Mouse (Mus musculus) heart, postnatal 0 days (tissue): Measurements from ENCODE around the gene Espn. TPM values are rescaled to one million over a fixed set of nuclear protein-coding genes. Genes with fewer than 3 reads are reported as not detected.

Source experiments
- ATAC-seq: fragments of 200-750 bp; cut with Nextera tagmentation; 2 replicates; pipeline ENCODE4 v1.8.0; 2017; ENCODE audit warnings: low read depth, moderate number of reproducible peaks, moderate library complexity; ENCODE audit not compliant: insufficient read depth
- DNase-seq: peaks from one replicate; pipeline ENCODE4 v3.0.0-alpha.2; 2016; ENCODE audit warnings: low spot score
- H3K27ac ChIP-seq: fragments of 300-500 bp; sonication (generic); 2 replicates; pipeline ENCODE4 v1.5.1; 2014; ENCODE audit warnings: low read depth, mild to moderate bottlenecking
- H3K27me3 ChIP-seq: fragments of 300-500 bp; sonication (generic); 2 replicates; pipeline ENCODE4 v1.6.1; 2014; ENCODE audit warnings: low read length, mixed read lengths; ENCODE audit not compliant: control insufficient read depth, insufficient read depth
- H3K36me3 ChIP-seq: fragments of 300-500 bp; sonication (generic); replicated peaks from 2 replicates; pipeline ENCODE4 v1.6.1; 2014; ENCODE audit warnings: low read length, mixed read lengths; ENCODE audit not compliant: control insufficient read depth, insufficient read depth
- H3K4me1 ChIP-seq: fragments of 300-500 bp; sonication (generic); 2 replicates; pipeline ENCODE4 v1.6.1; 2014; ENCODE audit warnings: antibody characterized with exemption; ENCODE audit not compliant: control insufficient read depth, insufficient read depth
- H3K4me2 ChIP-seq: fragments of 300-500 bp; sonication (generic); 2 replicates; pipeline ENCODE4 v1.6.1; 2014; ENCODE audit warnings: low read depth, mild to moderate bottlenecking, low read length, moderate library complexity
- H3K4me3 ChIP-seq: fragments of 300-500 bp; sonication (generic); 2 replicates; pipeline ENCODE4 v1.5.1; 2014; ENCODE audit warnings: low read depth, low read length
- H3K9ac ChIP-seq: fragments of 300-500 bp; sonication (generic); replicated peaks from 2 replicates; pipeline ENCODE4 v1.6.1; 2014; ENCODE audit warnings: low read depth, low read length, mixed read lengths
- H3K9me3 ChIP-seq: fragments of 300-500 bp; sonication (generic); replicated peaks from 2 replicates; pipeline ENCODE4 v1.6.1; 2016; ENCODE audit warnings: low read length; ENCODE audit not compliant: control insufficient read depth
- CTCF ChIP-seq: IDR thresholded peaks from 2 replicates; pipeline ENCODE4 v1.5.1; 2016; ENCODE audit warnings: antibody characterized with exemption, control low read depth, low read depth
- EP300 ChIP-seq: IDR thresholded peaks from 2 replicates; pipeline ENCODE4 v1.6.1; 2016; ENCODE audit warnings: antibody characterized with exemption, low read depth
- WGBS: fragments of 180-500 bp; shearing (Covaris S2); extraction: QIAGEN DNeasy Blood & Tissue Kit; methylation state at CpG from one replicate; pipeline ENCODE4 v1.1.7; 2014; 5-methylcytosine and 5-hydroxymethylcytosine counted together
- polyA plus RNA-seq: library from polyadenylated mRNA; unstranded; fragments of >200 nt; fragmentation: Nextera tagmentation; extraction: Ambion mirVana; gene quantifications from 2 replicates; pipeline ENCODE4 v1.2.1, GENCODE M21; 2015
- total RNA-seq: library from RNA; depleted of rRNA; stranded (reverse); fragments of >200 nt; gene quantifications from 2 replicates; pipeline ENCODE4 v1.2.3, GENCODE M21; 2014; ENCODE audit warnings: low replicate concordance

Espn gene
- total and polyA plus RNA-seq, 2 experiments from 2014 or later: 0.34 to 0.87 TPM

GRCm38 (mm10) chr4:152194476-152195175 is 42.5 kb upstream of the Espn start:
- ATAC-seq: no peak
- WGBS: 85% methylated on average over 3 of the region's 3 CpGs
- TF ChIP-seq CTCF (no peak), EP300 (no peak)

DNA sequence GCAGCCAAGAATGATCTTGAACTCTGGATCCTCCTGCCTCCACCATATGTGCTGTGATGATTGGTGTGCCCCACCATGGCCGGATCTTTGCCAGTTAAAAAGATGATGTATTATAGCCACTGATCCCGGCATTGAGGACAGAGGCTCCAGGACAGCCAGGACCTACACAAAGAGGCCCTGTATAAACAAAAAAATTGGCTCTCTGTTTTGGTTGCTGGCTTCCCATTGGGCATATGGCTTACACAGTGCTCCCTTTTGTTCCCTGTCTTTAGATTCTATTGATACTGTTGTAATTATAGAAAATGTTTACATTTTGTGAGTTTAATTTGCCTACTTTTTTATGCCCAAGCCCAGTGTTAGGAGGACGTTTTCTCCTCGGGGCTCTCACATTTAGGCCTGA is 40.4 kb upstream of the Espn start:
- 70% methylated on average over 4 of the region's 4 CpGs for WGBS

More at GRCm38 (mm10) chr4:152194476-152195175, 42.5 kb upstream of the Espn start:
- DNase-seq: no peak
- H3K27me3 ChIP-seq: no peaks in the 10 kb centered on the region
- H3K36me3 ChIP-seq: no peaks in the 10 kb centered on the region
- H3K4me2 ChIP-seq: no peak overlapping the region
- no peak overlapping the region for H3K9ac ChIP-seq
- no peak overlapping the region for H3K27ac ChIP-seq
- H3K9me3 ChIP-seq: no peaks in the 10 kb centered on the region
- H3K4me3 ChIP-seq: no peak overlapping the region
- peaks cover 17% of the 10 kb centered on the region for H3K4me1 ChIP-seq

DNA sequence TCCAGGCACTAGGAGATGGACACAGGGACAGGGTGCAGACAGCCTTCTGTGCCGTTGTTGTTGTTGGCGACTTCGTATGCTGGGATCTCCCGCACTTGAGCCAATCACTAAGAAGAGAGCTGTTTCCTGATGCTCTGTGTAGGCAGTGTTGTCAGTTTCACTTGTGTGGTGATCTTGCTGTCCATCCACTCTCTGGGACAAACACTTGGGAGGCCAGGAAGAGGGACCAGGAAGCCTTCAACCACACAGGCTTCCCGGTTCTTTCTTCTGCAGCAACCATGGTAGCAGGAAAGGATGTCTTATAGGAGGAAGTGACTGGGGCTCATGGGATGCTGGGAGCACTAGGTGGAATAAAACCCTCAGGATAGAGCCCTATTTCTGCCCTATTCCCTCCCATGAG is 38.5 kb upstream of the Espn start:
- H3K4me3 ChIP-seq: no peak overlapping the region
- no peak overlapping the region for H3K9ac ChIP-seq
- no peaks in the 10 kb centered on the region for H3K9me3 ChIP-seq
- H3K4me1 ChIP-seq: peaks cover 38% of the 10 kb centered on the region
- peak overlapping the region; percentile 76 for H3K27ac ChIP-seq
- TF ChIP-seq EP300: no peak
- no peaks in the 10 kb centered on the region for H3K36me3 ChIP-seq
- 49% methylated on average over 5 of the region's 5 CpGs for WGBS
- ATAC-seq (no peak), DNase-seq (no peak)
- no peaks in the 10 kb centered on the region for H3K27me3 ChIP-seq
- no peak overlapping the region for H3K4me2 ChIP-seq

More for the DNA sequence above, 40.4 kb upstream of the Espn start:
- TF ChIP-seq EP300: no peak
- TF ChIP-seq CTCF: no peak
- ATAC-seq (no peak), DNase-seq (no peak)
- no peaks in the 10 kb centered on the region for H3K27me3 ChIP-seq
- H3K36me3 ChIP-seq: no peaks in the 10 kb centered on the region
- no peak overlapping the region for H3K4me3 ChIP-seq
- peaks cover 24% of the 10 kb centered on the region for H3K4me1 ChIP-seq
- H3K27ac ChIP-seq: no peak overlapping the region
- no peak overlapping the region for H3K9ac ChIP-seq
- H3K4me2 ChIP-seq: no peak overlapping the region
- H3K9me3 ChIP-seq: no peaks in the 10 kb centered on the region

- H3K4me2 ChIP-seq: no peak overlapping the region
These were observed 38.0 kb upstream of the Espn start for GRCm38 (mm10) chr4:152190096-152190653.

GRCm38 (mm10) chr4:152189691-152190090 is 37.5 kb upstream of the Espn start:
- Histone ChIP-seq H3K27ac (peak overlapping the region; percentile 76), H3K36me3 (no peaks in the 10 kb centered on the region), H3K4me1 (peaks cover 47% of the 10 kb centered on the region), H3K27me3 (no peaks in the 10 kb centered on the region), H3K9ac (no peak overlapping the region), H3K9me3 (no peaks in the 10 kb centered on the region), H3K4me3 (no peak overlapping the region), H3K4me2 (no peak overlapping the region)
- TF ChIP-seq CTCF: no peak
- ATAC-seq (no peak), DNase-seq (no peak)
- WGBS: 46% methylated on average over 4 of the region's 4 CpGs

More at GRCm38 (mm10) chr4:152190096-152190653, 38.0 kb upstream of the Espn start:
- Histone ChIP-seq H3K27me3 (no peaks in the 10 kb centered on the region), H3K9ac (no peak overlapping the region), H3K4me1 (peaks cover 43% of the 10 kb centered on the region), H3K9me3 (no peaks in the 10 kb centered on the region), H3K4me3 (no peak overlapping the region), H3K27ac (peak overlapping the region; percentile 76), H3K36me3 (no peaks in the 10 kb centered on the region)
- ATAC-seq: no peak
- WGBS: 63% methylated on average over 11 of the region's 11 CpGs
- TF ChIP-seq EP300: no peak
- TF ChIP-seq CTCF: no peak
- DNase-seq: no peak
